Mouse (Mus musculus) intestine, postnatal 0 days (tissue): ENCODE results near the gene Tiprl. TPM values are rescaled to one million over a fixed set of nuclear protein-coding genes. Genes with fewer than 3 reads are reported as not detected.

ENCODE experiments used
- ATAC-seq: fragments of 200-750 bp; cut with Nextera tagmentation; 2 replicates; pipeline ENCODE4 v1.8.0; 2017; ENCODE audit warnings: mild to moderate bottlenecking, moderate TSS enrichment, moderate library complexity
- H3K27ac ChIP-seq: fragments of 300-500 bp; sonication (generic); 2 replicates; pipeline ENCODE4 v1.5.1; 2014; ENCODE audit warnings: mild to moderate bottlenecking, low read depth, low read length, moderate library complexity
- H3K27me3 ChIP-seq: fragments of 300-500 bp; sonication (generic); replicated peaks from 2 replicates; pipeline ENCODE4 v1.6.1; 2014; ENCODE audit warnings: low read length, mixed read lengths; ENCODE audit not compliant: control insufficient read depth, insufficient read depth
- H3K36me3 ChIP-seq: fragments of 300-500 bp; sonication (generic); 2 replicates; pipeline ENCODE4 v1.6.1; 2014; ENCODE audit warnings: mild to moderate bottlenecking, moderate library complexity; ENCODE audit not compliant: control insufficient read depth, insufficient read depth
- H3K4me1 ChIP-seq: fragments of 300-500 bp; sonication (generic); replicated peaks from 2 replicates; pipeline ENCODE4 v1.6.1; 2014; ENCODE audit warnings: antibody characterized with exemption, low read length, mixed read lengths; ENCODE audit not compliant: control insufficient read depth, insufficient read depth
- H3K4me2 ChIP-seq: fragments of 300-500 bp; sonication (generic); replicated peaks from 2 replicates; pipeline ENCODE4 v1.6.1; 2014; ENCODE audit warnings: low read depth, mild to moderate bottlenecking, moderate library complexity
- H3K4me3 ChIP-seq: fragments of 300-500 bp; sonication (generic); 2 replicates; pipeline ENCODE4 v1.5.1; 2014; ENCODE audit warnings: low read depth, low read length
- H3K9ac ChIP-seq: fragments of 300-500 bp; sonication (generic); 2 replicates; pipeline ENCODE4 v1.6.1; 2014; ENCODE audit warnings: mild to moderate bottlenecking, low read depth, low read length
- H3K9me3 ChIP-seq: fragments of 300-500 bp; sonication (generic); 2 replicates; pipeline ENCODE4 v1.6.1; 2016; ENCODE audit warnings: mixed run types; ENCODE audit not compliant: control insufficient read depth
- CTCF ChIP-seq: sonication (generic); IDR thresholded peaks from 2 replicates; pipeline ENCODE4 v1.5.1; 2016; ENCODE audit warnings: low read depth, mild to moderate bottlenecking, control low read depth, antibody characterized with exemption, moderate library complexity
- WGBS: fragments of 180-500 bp; shearing (Covaris S2); extraction: QIAGEN DNeasy Blood & Tissue Kit; methylation state at CpG from one replicate; pipeline ENCODE4 v1.1.7; 2014; 5-methylcytosine and 5-hydroxymethylcytosine counted together
- polyA plus RNA-seq: library from polyadenylated mRNA; unstranded; fragments of >200 nt; fragmentation: Nextera tagmentation; extraction: Ambion mirVana; gene quantifications from 2 replicates; pipeline ENCODE4 v1.2.1, GENCODE M21; 2015

The Tiprl gene
- polyA plus RNA-seq, 1 experiment from 2014 or later, result 59.7 TPM

DNA sequence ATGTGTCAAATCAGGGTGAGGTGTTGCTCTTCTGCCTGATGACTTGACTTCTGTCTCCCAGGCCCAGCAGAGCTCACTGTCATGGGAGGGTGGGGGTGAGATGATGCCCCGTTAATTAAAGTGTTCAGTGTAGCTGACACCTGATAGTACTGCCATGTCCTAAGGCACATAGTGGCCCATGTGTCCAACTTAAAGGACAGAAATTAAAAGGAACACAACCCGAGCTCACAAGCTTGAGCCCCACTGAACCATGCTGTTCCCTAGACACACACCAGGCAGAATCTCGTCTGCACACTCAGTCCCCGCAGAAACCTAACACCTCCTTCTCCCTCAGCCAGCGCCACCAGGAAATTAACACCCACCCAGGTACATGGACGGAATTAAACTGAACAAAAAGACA, 71.9 kb downstream of the Tiprl start:
- no peak for ATAC-seq
- TF ChIP-seq CTCF, result no peak

More for the DNA sequence above, 71.9 kb downstream of the Tiprl start:
- H3K36me3 ChIP-seq, result no peaks in the 10 kb centered on the region
- no peak overlapping the region for H3K4me3 ChIP-seq
- no peaks in the 10 kb centered on the region for H3K9me3 ChIP-seq
- H3K9ac ChIP-seq, result no peak overlapping the region
- H3K4me1 ChIP-seq, result no peaks in the 10 kb centered on the region
- H3K4me2 ChIP-seq, result no peak overlapping the region
- 90% methylated on average over 6 of the region's 6 CpGs for WGBS
- H3K27me3 ChIP-seq, result no peaks in the 10 kb centered on the region
- no peak overlapping the region for H3K27ac ChIP-seq

Other genes with a start within 250 kb of the Tiprl start
- gene Tbx19, start 76.2 kb downstream of the Tiprl start, polyA plus RNA-seq, result 0.05 TPM in 1 of 2 replicates, not detected in the other
- 24.3 and 26.1 TPM in 2 replicates for gene Sft2d2, start 42.6 kb downstream of the Tiprl start, polyA plus RNA-seq
- gene Gpr161, start 58.8 kb upstream of the Tiprl start, polyA plus RNA-seq, result 0.35 and 0.63 TPM in 2 replicates
- gene Dcaf6, start 223.5 kb upstream of the Tiprl start, polyA plus RNA-seq, result 8.2 and 9.8 TPM in 2 replicates
- 203 and 212 TPM in 2 replicates for gene Mpc2, start 223.6 kb upstream of the Tiprl start, polyA plus RNA-seq
- not detected in 2 replicates for gene Adcy10, start 248.2 kb upstream of the Tiprl start, polyA plus RNA-seq